Mouse (Mus musculus) hematopoietic stem cell, adult 5-6 weeks (primary cell): ENCODE data around the gene Igfbp5. TPM values are rescaled to one million over a fixed set of nuclear protein-coding genes. Genes with fewer than 3 reads are reported as not detected.

ENCODE experiments used
- ATAC-seq, 2 experiments: fragments of 125-278 bp in 1 of 2; replicated peaks in 1 of 2; 2 replicates each; pipeline ENCODE4 v1.8.0; 2016 to 2017; ENCODE audit warnings: inconsistent platforms in 2 of 2, mild to moderate bottlenecking in 2 of 2, moderate number of reproducible peaks in 2 of 2, low read depth in 1 of 2, moderate TSS enrichment in 1 of 2; ENCODE audit not compliant: low FRiP score in 2 of 2, poor library complexity in 2 of 2, severe bottlenecking in 2 of 2, insufficient read depth in 1 of 2, low TSS enrichment in 1 of 2
- total RNA-seq: library from RNA; stranded (forward); fragments of 172-1452, 232-1000 nt; gene quantifications from 2 replicates; pipeline ENCODE4 v1.2.3, GENCODE M21; 2017

The Igfbp5 gene
- total RNA-seq, 1 experiment from 2014 or later, result 0.30 TPM

- no peak for ATAC-seq
Measured at GRCm38 (mm10) chr1:72856209-72856909, 18.3 kb downstream of the Igfbp5 start.

- ATAC-seq, result no peak
Measured at GRCm38 (mm10) chr1:72855729-72856128, 19.0 kb downstream of the Igfbp5 start.

- peak; percentile 55 to 74; a peak in 3 of 4 replicates for ATAC-seq
Measured at GRCm38 (mm10) chr1:72854337-72855237, 20.1 kb downstream of the Igfbp5 start.

- no peak for ATAC-seq
Measured at GRCm38 (mm10) chr1:72853759-72854158, 20.9 kb downstream of the Igfbp5 start.

- no peak for ATAC-seq
Measured at GRCm38 (mm10) chr1:72849037-72849436, 25.6 kb downstream of the Igfbp5 start.

GRCm38 (mm10) chr1:72847849-72848380, 26.8 kb downstream of the Igfbp5 start:
- ATAC-seq, result no peak

- no peak; a peak in 1 of 4 replicates for ATAC-seq
Measured at GRCm38 (mm10) chr1:72844675-72845074, 30.0 kb downstream of the Igfbp5 start.

- ATAC-seq, result no peak
Measured at GRCm38 (mm10) chr1:72842666-72843459, 31.8 kb downstream of the Igfbp5 start.

GRCm38 (mm10) chr1:72839791-72840190, 34.9 kb downstream of the Igfbp5 start:
- no peak for ATAC-seq

GRCm38 (mm10) chr1:72839356-72839755, 35.3 kb downstream of the Igfbp5 start:
- no peak for ATAC-seq

- ATAC-seq, result no peak
Measured at GRCm38 (mm10) chr1:72833563-72833962, 41.1 kb downstream of the Igfbp5 start.

- no peak for ATAC-seq
Measured at GRCm38 (mm10) chr1:72832715-72833153, 42.0 kb downstream of the Igfbp5 start.

- no peak for ATAC-seq
Measured at GRCm38 (mm10) chr1:72830485-72830884, 44.2 kb downstream of the Igfbp5 start.

GRCm38 (mm10) chr1:72828843-72829242, 45.8 kb downstream of the Igfbp5 start:
- no peak for ATAC-seq

GRCm38 (mm10) chr1:72827411-72828315, 47.0 kb downstream of the Igfbp5 start:
- no peak for ATAC-seq

- ATAC-seq, result no peak
Measured at GRCm38 (mm10) chr1:72826931-72827330, 47.8 kb downstream of the Igfbp5 start.
